Mouse (Mus musculus) layer of hippocampus, adult 11-12 months (tissue): ENCODE data around the gene Btbd11.
"Not testable (repeated sequence)": the region's sequence is repeated elsewhere in the genome, so short reads cannot be mapped to it uniquely, and the experiment has no call there.

ENCODE experiments used
- DNase-seq: peaks from one replicate; pipeline ENCODE4 v3.0.0; 2022; ENCODE audit warnings: low spot score

The Btbd11 gene

DNA sequence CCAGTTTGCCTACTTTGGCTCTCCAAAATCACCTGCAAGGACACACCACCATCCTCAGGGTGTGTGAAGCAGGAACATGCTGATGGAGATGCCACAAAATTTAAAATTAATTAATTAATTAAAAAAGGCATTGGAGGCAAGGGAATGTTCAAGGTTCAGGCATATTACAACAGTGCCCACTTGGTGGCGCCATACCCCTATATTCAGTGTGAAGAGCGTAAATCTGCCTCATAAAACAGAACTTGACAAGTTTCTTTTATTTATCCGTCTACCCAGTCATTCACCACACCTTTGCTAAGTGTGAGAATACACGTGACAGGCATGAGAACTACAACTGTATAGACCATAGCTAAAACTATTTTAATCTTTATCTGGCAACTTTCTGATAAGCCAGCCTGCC is 292.0 kb downstream of the Btbd11 start:
- peak; percentile 64 for DNase-seq

DNA sequence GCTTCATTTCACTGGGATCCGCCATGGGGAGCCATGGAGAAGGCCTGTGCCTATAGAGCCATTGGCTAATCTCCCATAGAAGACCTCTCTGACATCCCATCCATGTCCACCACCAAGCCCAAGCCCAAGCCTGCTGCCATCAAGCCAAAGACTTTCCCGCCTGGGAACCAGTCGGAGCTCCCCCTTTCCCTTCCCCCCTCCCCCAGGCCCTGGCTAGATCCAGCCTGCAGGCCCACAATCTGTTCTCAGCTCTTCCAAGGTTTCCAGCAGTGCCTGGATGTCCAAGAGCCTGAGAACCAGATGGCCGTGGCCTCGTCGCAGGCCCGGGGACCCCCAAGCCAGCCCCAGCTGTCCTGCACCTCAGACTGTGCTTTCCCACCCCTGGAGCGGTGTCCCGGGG is 295.8 kb downstream of the Btbd11 start:
- DNase-seq, result no peak

DNA sequence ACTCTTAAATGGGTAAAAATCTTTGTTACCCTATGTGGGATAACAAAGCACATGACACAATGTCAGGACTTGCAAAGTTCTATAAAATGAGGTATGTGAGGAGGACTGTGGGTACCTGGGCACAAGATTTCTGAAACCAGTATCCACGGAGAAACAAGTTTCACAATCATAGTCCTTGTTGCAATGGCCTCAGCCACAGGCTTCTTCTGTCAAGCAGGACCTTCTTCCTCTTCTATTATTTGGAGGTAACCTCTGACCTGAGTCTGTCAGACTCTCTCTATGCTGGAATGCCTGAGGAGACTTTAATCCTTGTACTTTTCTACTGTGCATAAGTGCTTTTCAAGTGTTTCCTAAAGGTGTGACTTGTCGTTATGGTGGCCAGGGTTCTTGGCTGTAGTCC is 307.8 kb downstream of the Btbd11 start:
- not testable (repeated sequence) for DNase-seq

DNA sequence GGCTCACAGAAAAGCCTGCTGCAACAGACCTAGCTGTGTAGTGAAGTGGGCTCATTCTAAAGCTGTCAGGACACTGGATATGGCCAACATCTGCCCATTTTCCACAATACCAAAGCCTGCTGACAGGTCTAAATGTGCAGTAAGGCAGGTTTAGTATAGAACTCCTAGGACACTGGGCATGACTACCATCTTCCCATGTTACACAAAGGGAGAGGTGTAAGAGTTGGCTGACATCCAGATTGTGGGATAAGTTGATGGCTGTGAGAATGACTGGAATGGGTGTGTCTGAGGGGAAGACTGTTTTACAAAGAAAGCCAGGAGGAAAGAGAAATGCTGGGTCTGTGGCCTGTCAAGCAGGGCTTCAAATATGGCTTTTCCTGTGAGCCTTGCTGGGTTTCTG is 313.1 kb downstream of the Btbd11 start:
- DNase-seq, result no peak

DNA sequence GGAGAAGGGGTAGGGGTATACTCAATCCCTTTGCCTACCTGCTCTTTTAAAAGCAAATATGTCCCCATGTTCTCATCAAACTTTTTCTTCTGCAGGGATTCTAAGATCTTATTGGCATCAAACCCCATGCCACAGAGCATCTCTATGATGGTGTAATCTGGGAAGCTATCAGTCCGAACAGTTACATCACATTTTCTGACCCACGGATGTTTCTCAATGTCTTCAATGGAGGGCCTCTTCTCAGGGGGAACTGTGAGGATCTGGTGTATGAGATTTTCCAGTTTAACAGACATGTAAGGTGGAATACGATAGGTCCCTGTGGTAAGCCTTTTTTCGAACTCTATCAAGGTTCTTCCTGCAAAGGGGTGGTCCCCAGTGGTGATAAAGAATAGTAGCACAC is 323.2 kb downstream of the Btbd11 start:
- not testable (repeated sequence) for DNase-seq
